Mouse (Mus musculus) fat pad, adult 2 months (tissue): ENCODE measurements around the gene 6030458C11Rik.

Experiments used
- DNase-seq: peaks from one replicate; pipeline ENCODE4 v3.0.0-alpha.2; 2011; ENCODE audit warnings: low read depth, low spot score; ENCODE audit errors: extremely low read depth

6030458C11Rik gene

DNA sequence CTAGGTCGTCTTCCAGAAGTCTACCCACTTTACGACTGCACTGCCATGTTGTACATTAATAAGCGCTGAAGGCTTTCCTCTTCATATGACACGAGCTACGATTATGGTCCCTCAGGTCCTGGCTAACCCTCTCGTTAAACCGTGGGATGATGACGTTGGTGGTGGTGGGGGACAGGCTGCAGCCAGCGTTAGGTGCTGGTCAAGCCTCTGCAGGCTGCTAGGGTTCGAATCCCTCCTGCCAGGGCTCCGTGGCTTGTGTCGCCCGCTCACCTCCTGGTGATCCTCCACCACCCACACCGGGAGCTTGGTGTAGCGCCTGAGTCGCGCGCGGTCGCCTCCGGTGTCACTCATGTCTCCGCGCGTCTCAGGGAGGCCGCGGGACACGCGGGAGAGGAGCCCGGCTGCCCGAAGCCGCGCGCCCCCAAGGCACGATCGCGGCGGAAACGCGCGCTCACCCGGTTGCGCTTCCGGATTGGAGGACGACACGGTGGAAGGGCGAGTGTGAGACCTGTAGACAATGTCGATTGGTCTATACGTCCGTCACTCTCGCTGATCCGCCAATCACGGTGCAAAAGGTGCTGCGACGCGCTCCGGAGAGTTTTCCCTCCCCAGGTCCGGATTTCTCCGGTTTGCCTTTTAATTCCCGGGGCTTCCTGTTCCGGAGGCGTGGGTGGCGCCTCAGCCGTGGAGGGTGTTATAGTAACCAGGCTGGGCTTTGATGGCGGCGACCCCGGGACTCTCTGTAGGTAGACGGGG lies at the start of gene 6030458C11Rik, which contains the start of gene Drosha:
Gene 6030458C11Rik (minus strand): TSS at position 453 of the 756 bp plus-strand sequence.
Gene Drosha (plus strand): TSS at position 619 of the 756 bp plus-strand sequence.
- DNase-seq = peak; percentile 92

DNA sequence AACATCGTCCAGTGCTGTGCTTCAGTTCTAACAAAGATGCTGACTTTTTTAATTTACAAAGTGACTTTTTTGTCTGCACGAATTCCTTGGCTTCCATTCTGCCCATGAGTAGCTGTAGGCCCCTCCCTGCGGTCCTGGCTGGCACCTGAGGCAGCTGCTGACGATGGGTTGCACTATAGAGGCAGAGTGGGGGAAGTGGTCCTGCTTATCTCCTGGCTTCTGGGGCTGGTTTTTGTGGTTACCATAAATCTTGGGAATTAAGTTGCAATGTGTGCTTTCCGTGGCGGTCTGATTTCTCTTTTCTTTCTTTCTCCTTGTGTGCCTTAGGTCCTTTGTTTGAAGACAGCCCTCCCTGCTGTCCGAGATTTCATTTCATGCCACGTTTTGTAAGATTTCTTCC lies 42.8 kb upstream of the 6030458C11Rik start:
- DNase-seq = no peak

DNA sequence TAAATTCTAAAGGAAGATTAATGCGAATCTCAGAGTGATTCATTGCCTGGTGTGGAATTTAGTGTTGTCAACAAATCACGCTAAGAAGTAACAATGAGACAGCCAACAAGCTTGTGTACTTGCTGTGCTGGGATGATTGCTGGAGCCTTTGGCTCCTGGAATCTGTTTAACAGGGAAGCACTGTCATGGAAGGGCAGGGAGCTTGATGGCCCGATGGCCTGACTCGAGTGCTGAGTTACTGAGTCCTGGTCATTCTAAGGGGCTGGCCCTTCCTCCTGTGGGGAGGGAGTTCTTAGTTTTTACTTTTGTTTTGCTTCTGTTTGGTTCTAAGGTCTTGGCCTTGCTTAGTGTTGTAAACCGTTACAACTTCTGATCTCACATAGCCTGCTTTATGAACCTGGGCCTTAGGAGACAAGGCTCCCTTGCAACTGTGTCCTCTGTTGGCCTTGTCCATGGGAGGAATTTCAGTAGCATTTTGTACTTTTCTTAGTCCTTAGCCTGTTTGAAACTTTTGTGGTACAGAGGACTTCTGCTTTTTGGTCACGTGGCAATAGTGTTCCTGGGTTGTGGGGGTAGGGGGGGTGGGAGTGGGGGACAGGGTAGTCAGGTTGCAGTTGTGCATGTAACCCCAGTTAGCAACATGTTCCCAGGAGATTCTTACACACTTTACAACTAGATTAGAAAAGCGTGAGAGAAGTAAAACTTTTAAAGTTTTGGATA lies 41.3 kb upstream of the 6030458C11Rik start:
- no peak for DNase-seq

DNA sequence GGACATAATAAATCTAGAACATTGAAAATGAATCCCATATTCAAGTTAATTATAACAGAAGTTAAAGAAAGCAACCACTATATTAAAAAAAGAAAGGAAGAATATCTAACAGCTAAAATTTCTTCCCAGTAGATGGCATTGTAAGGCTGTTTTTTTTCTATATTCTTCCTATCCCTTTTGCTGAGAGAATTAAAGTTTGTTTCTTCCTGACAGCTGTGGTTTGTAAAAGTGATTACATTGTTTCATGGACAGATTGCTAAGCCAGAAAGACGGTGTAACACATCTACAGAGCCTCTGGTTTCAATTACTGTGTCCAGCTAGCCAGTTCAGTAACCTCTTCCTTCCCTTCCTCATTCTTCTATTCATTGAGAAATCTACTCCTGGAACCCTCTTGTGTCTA lies 39.2 kb upstream of the 6030458C11Rik start:
- DNase-seq = no peak

DNA sequence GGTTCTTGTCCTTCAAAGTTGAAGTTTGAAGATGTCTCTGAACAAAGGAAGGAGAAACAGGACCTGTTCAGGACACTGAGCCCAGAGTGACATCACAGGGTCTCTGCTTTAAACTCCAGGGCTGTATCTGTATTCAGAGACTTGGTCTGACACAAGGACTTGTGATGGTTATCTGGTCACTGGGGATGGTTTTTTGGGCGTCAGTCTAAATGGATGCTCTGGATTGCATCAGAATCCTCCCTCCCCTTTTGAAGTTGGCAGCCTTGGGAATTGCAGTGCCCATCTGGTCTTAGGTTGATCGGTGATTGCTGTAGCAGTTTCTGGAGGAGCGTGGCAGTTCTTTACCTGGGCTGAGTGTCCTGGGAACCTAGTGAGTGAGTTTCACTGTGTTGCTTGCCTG lies 37.6 kb upstream of the 6030458C11Rik start:
- DNase-seq = no peak

DNA sequence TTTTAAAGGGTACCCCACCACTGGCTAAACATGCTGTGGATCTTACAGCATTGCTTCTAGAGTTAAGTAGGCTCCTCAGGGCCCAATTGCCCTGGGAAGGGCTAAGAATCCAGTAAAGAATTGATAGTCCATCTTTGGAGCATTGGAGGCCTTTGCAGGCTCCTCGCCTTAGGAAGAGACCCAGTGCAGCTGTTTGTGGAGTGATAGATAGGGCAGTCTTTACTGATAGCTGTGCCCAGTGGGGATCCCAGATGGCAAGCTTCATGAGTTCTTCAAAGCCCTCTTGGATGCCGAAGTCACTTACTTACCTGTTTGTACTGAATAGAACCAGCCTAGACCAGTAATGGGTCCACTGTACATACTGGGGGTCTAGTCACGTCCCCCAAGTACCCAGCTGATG lies 34.2 kb upstream of the 6030458C11Rik start:
- DNase-seq = no peak

DNA sequence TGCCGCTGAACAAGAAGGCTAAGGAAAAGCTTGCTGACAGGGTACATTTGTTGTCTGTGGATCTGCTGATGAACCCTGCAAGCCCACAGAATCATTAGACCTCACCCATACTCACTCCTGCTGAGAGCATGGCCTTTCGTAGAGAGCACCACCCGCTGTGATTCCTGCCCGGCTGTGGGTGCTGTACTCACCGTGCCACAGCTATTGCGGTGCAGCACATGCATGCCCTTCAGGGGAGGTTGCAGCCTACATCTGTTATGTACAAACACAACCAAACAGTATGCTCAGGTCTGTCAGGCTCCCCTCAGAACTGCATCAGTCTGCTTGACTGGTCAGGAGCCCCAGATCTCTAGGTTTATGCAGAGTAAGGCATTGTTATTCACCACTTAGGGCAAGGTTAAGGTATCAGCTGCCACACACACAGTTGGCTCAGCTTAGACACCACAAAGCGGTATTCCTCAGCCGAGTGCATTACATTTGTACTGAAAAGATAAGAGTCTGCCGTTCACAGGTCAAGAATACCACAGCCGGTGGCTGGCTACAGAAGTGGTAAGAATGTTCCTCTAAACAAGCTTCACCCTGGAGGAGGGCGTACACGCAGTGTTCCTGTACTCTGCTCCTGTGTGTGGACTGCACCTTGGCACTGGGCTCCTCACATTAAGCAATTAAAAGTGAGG lies 33.5 kb upstream of the 6030458C11Rik start:
- no peak for DNase-seq

DNA sequence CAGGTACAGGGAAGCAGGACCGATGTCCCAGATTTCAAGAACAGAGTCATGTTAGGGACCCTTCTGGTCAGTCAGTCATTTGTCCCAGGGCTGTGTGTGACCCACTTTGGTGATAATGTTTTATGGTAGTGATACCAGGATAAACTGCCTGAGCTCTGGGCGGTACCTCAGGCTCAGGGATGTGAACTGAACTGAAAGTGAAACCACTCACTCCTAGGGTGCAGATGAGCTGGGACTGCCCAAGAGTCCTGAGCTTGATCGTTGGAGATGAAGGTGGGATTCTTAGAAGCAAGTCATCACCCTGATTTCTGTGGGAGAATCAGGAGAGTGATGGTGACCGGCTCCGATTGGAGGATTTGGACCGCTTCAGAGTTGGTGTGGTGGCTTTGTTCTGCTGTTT lies 32.3 kb upstream of the 6030458C11Rik start:
- no peak for DNase-seq

DNA sequence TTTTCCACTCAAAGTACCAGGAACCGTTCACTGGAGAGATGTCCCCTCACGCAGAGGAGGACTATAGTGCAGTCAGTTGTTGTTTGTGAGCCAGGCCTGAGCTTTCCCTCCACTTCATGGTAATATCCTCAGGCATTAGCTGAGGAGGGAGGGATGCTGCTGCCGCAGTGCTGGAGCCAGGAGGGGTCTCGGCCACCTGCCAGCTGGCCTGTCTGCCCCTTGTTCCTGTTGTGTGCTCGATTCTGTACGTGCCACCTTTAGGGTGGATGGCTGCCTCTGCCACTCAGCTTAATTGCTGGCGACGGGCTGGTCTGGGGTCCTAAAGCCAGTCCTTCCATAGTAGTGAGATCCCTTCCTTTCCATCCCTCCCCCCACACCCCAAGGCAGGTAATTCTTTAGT lies 29.0 kb upstream of the 6030458C11Rik start:
- no peak for DNase-seq

DNA sequence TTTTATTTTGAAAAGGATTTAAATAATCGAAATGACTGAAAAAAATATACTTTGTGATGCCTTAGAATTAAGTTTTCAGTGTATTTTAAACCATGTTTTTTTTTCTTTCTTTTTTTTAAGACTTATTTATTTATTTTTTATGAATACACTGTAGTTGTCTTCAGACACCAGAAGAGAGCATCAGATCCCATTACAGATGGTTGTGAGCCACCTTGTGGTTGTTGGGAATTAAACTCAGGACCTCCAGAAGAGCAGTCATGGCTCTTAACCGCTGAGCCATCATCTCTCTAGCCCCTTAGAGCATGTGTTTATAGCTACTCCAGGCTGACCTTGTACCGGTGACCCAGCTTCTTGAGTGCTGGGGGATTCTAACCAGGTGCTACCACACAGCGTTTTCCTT lies 24.9 kb upstream of the 6030458C11Rik start:
- no peak for DNase-seq

DNA sequence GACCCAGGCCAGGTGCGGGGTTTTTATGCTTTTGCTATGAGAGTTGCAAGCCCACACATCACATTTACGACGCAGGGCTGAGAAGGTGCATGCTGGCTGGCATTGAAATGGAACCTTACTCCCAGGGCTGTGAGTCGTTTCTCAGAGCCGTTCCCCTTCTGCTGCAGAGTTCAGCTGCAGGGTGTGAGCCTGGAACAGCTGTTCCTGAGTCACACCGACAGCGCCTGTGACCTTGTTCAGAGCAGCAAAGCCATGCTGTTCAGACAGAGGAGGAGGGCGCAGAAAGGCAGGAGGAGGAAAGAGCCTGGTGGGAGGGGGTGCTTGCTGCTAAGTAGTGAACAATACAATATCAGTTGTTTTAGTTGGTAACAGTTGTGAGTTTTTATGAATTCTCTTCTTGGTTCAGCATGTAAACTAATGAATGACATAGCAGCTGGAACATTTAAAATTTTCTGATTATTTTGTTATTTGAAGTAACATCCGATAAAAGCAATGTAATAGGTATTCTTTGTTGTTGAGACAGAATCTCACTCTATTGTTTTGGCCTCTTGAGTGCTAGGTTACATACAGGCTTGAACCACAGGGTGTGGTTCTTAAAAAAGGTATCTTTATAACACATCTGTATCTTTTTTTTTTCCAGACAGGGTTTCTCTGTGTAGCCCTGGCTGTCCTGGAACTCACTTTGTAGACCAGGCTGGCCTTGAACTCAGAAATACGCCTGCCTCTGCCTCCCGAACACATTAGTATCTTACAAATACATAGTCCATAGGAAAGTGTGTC lies 23.9 kb upstream of the 6030458C11Rik start:
- no peak for DNase-seq

DNA sequence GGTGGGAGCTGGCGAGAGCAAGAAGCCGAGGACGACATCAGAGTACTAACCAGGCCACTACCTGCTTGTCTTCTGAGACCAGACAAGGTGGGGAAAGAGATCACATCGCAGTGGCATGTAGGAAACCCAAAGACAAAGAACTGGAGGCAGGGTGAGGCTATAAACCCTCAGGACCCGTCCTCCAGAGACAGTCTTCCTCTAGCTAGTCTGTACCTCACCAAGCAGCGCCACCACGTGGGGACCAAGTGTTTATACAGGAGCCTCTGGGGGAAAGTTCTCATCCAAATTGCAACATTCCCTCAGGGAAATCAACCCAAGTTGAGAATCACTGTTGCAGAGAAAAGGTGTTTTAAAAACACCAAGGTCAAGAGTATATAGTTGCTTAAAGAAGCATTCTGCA lies 18.4 kb upstream of the 6030458C11Rik start:
- no peak for DNase-seq

DNA sequence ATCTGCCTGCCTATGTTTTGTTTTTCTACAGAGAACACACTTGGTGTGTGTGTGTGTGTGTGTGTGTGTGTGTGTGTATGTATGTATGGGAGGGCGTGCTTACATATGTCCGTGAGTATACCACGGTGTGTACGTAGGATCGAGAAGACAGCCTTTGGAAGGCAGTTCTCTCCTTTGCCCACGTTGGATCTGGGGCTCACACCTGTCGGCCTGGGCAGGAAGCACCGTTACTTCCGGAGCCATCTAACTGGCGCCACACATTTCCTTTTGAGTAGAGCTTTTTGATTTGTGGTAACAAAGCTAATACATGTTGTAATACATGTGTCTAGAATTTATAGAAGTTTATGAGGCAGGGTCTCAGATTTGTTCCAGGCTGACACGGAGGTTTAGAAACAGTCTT lies 16.3 kb upstream of the 6030458C11Rik start:
- DNase-seq = no peak

DNA sequence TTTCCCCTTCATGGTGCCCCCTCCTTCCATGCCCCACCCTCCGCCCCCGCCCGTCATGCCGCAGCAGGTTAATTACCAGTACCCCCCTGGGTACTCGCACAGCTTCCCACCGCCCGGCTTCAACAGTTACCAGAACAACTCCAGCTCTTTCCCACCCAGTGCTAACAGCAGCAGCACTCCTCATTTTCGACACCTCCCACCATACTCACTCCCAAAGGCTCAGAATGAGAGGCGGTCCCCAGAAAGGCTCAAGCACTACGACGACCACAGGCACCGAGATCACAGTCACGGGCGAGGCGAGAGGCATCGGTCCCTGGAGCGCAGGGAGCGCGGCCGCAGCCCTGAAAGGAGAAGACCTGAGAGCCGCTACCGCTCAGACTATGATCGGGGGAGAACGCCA lies 9.8 kb upstream of the 6030458C11Rik start:
- no peak for DNase-seq

DNA sequence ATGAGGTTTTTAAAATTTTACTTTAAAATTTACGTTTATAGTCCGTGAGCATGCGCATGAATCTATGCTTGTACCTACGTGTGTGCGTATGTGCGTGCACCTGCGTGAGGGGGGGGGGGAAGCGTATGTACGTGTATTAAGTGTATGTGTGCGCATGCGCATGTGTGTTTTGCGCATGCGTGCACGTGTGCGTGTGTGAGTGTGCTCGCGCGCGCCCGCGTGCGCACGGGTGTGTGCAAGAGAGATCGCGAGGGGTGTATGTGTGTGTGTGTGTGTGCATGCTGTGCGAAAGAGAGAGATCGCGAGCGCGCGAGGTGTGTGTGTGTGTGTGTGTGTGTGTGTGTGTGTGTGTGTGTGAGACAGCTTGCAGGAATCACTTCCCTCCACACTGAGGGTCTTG lies 8.9 kb upstream of the 6030458C11Rik start:
- no peak for DNase-seq

DNA sequence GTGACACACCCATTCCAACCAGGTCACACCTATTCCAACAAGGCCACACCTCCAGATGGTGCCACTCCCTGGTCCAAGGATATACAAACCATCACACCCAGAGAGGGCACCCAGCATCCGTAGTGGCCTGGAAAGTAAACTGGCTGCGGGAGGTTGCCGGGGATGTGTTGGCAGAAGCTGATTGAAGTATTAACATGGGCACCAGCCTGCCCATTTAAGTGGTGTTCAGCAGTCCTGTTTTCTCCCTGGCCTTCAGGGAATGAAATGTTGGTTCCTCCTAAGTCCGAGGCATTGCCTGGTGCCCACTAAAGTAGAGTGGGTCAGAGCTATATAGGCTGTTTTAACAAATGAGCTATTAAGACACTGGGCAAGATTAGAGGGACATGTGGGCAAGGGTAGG lies 8.2 kb upstream of the 6030458C11Rik start:
- DNase-seq = no peak

DNA sequence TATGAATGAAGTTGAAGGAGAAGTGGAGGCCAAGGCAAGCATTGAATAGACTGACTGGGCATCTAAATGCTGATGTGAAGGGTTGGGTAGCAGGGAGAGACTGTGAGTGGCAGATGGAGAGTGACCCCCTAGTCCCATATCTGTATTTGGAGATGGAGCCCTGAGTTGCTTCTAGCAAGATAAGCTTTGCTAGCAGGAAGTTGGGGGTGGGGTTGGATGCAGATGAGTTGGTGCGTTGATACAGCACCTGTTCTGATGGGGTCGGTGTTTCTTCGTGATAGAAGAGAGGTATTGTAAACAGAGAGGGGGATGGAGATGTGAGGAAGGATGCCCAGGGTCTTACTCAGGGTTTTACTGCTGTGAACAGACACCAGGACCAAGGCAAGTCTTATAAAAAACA lies 5.4 kb upstream of the 6030458C11Rik start:
- DNase-seq = no peak

DNA sequence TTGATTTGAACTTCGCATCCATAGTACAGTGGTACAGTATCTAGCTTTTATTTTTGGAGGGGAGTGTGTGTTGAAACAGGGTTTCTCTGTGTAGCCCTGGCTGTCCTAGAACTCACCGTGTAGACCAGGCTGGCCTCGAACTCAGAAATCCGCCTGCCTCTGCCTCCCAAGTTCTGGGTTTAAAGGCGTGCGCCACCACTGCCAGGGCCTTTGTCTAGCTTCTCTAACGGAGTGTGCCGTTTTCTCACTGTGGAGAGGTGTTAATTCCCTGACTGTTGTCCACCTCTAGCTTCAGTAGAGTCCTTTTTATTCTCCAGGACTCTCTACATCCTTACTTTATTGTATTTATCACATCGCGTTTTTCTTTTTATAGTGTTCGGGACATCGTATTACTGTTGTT lies 959 bp upstream of the 6030458C11Rik start:
- no peak for DNase-seq

DNA sequence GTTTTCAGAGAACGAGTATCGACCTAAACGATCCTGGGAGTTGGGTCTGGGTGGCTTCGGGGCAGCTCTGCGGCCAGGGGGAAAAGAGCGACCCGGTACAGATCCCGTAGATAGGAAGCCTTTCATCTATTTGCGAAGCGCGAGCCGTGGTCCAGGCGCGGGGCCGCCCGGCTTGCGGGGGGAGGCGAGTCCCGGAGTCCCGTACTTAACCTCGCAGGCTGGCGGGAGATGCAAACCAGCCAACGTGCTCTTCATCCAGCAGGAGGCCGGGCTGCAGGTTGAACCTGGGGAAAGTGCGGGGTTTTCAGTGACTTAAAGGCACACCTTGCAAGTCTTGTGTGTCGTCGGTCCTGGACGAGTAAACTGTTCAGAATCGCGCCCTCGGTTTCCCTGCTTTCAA lies 516 bp upstream of the 6030458C11Rik start:
- no peak for DNase-seq

DNA sequence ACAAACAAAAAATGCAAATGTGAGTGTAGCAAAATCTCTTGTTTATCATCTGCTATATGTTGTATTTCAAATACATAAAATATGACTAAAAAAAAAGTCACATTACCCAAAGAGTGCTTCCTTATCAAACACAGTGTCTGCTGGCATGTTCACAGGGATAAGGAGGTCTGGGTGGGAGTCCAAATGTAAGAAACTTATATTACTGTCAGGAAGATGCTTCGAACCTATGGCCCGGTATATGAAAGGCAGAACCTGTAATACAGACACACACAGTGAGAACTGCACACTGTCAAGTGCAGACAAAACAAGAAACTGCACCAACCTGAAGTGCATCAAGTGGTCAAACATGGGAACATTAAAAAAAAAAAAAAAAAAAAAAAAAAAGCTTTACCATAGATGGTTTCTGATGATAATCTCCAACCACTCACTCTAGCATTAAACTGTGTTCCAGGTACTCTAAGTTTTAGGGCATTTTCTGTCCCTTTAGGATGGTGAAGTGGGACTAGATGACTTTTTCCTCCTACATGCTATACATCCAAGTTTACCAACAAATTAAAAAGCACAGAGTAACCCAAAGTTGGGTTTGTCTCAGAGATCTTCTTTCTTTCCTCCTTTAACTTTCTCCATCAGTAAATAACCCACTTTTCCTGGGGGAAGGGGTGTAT lies 862 bp downstream of the 6030458C11Rik start:
- DNase-seq = no peak
